Mouse (Mus musculus) left cerebral cortex, postnatal 14 days (tissue): ENCODE data around the gene Pank4. TPM values are rescaled to one million over a fixed set of nuclear protein-coding genes. Genes with fewer than 3 reads are reported as not detected.

ENCODE experiments used
- DNase-seq, 2 experiments: peaks; one replicate each; pipeline ENCODE4 v3.0.0; 2021 to 2022; ENCODE audit warnings: low spot score in 2 of 2, mixed read lengths in 1 of 2
- intact Hi-C: fragments of 180-260 bp; cut with DNase I; formaldehyde crosslinking; loops from one replicate; pipeline ENCODE4 v1.15.1; 2025
- total RNA-seq, 2 experiments: library from RNA; stranded (reverse); gene quantifications; 2 replicates each; pipeline ENCODE4 v1.2.3; 2021

Gene Pank4
- total RNA-seq, 2 experiments from 2014 or later, result 31.8 to 33.4 TPM

- intact Hi-C loops, result no loop called here
- DNase-seq, result no peak
These were observed 60.5 kb downstream of the Pank4 start for GRCm38 (mm10) chr4:155024170-155025010.

Other genes with a start within 250 kb of the Pank4 start
- gene Ttc34, start 126.7 kb upstream of the Pank4 start, total RNA-seq, result 1 to 10 TPM; 2.3 to 3.9 TPM
- gene Mmel1, start 94.5 kb upstream of the Pank4 start, total RNA-seq, result under 1 TPM; 0.24 to 0.30 TPM
- gene Fam213b, start 65.0 kb upstream of the Pank4 start, total RNA-seq, result 10 to 100 TPM; 33.4 to 34.0 TPM
- 1 to 10 TPM; 1.3 to 1.6 TPM for gene Tnfrsf14, start 35.6 kb upstream of the Pank4 start, total RNA-seq
- gene Hes5, start 3.2 kb upstream of the Pank4 start, total RNA-seq, result 10 to 100 TPM; 32.6 to 48.7 TPM
- 10 to 100 TPM; 50.2 to 50.5 TPM for gene Plch2, start 92.7 kb downstream of the Pank4 start, total RNA-seq
- gene Pex10, start 102.9 kb downstream of the Pank4 start, total RNA-seq, result 10 to 100 TPM; 21.2 to 23.1 TPM
- gene Rer1, start 122.3 kb downstream of the Pank4 start, total RNA-seq, result 10 to 100 TPM; 65.5 to 67.8 TPM
- 10 to 100 TPM; 12.1 to 12.9 TPM for gene Morn1, start 122.5 kb downstream of the Pank4 start, total RNA-seq